Mouse (Mus musculus): ENCODE data around the gene Psd. TPM values are rescaled to one million over a fixed set of nuclear protein-coding genes. Genes with fewer than 3 reads are reported as not detected.
A peak's percentile ranks its signal among the peaks of the same experiment; 100 is the strongest.

The Psd gene
- total RNA-seq, 2 experiments from 2014 or later = not detected

GRCm38 (mm10) chr19:46344710-46345419 is 17.9 kb upstream of the Psd start:
- ATAC-seq (replicated peaks; ENCODE audit: low FRiP score, poor library complexity, severe bottlenecking) = no peak

DNA sequence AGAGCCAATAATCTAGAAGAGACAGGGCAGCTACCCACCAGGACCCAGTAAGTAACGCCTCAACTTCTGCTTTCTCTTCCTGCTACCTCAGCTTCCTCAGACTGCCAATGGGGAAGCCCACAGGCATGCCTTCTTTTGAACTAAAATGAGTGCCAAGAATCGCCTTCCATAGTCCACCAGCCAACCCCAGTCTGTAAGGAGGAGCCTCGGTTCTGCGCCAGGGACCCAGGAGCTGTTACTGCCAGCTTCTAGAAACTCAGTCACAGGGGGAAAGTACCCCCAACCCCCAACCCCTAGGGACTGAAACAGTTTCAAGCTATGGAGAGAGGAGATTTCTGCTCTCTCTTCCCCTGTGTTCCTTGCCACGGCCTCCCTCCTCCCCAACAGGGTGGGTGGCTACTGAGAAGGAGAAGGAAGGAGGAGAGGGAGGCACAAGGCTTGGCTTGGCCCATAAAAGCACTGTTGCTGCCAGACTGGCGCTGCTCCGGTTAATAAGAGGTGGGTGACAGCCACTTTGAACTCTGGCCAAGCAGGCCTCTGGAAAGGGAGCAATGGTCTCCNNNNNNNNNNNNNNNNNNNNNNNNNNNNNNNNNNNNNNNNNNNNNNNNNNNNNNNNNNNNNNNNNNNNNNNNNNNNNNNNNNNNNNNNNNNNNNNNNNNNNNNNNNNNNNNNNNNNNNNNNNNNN is 12.5 kb upstream of the Psd start:
- ATAC-seq (replicated peaks; ENCODE audit: low FRiP score, poor library complexity, severe bottlenecking) = no peak

DNA sequence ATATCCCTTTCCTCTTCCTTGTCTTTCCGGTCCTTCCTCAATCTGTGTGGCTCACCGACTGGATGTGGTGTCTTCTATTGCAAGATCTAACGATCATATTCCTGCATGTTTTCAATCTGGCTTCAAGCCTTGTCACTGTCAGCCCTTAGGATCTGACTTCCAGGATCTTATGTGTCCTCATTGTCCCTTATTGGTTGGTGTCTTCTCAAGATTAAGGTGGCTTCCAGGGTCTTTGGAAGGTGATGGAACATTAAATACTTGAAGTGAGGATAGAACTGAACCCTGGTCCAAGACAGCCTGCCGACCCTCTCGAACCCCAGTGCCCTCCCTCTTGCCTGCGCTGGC is 12.0 kb upstream of the Psd start:
- peak; percentile 22 for ATAC-seq (replicated peaks; ENCODE audit: low FRiP score, poor library complexity, severe bottlenecking)

DNA sequence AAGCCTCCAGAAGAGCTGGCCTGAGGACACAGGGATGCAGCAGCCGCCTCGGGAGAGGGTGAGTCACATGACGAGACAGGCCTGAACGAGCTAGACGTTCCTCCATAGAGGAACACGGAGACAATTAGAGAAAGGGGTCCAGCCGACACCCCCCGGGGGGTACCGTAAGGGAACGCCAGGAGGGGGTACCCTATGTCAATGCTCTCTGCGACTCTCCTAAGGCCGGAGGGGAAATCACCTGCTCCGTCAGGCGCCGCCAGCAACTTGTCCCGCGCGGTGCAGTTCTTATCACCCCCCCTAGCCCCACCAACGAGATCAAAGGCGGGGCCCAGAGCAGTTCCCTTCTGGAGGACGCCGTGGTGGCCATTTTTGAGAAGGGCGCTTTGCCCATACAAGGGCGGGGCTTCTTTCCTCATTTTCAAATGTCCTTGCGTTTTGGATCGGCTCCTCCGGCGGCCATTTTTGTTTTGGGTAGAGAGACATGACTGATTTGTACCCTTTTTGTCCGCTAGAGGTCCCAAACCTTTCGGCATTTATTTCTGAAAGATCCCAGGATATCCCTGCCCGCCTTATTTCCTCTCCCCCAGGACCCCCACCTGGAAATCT is 11.5 kb upstream of the Psd start, which contains the start of gene Cuedc2:
Cuedc2 (minus strand) TSS at position 372 of the 606 bp plus-strand sequence.
- peak; percentile 92 for ATAC-seq (replicated peaks; ENCODE audit: low FRiP score, poor library complexity, severe bottlenecking)

DNA sequence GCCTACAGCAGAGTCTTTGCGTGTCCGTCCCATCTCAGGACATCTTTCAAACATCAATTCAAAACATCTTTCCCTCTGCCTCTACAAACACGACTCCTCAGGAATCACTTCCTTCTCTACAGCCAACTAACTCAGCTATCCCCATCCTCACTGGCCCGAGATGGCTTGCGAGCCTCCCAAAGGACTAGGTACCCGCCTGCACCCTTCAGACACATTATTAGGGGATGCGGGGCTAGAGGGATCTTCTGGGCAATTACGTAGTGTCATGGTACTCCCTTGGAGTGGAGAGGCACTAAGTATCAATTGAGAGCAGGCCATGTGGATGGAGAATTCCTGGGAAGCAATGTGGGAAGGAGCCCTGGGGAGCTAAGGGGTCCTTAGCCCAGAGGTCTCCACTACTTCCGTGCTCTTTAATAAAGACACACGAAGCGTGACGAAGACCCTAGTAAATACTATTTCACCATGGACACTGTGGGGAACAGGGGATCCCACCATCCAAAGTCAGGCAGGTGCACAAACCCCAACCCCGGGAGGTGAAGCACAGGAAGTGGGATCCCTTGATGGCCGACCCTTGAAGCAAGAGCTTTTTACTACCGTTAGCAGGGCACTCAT is 10.9 kb upstream of the Psd start:
- ATAC-seq (replicated peaks; ENCODE audit: low FRiP score, poor library complexity, severe bottlenecking) = peak; percentile 12; the same call in 1 of the 2 replicates

GRCm38 (mm10) chr19:46333906-46334305 is 7.0 kb upstream of the Psd start:
- ATAC-seq (replicated peaks; ENCODE audit: low FRiP score, poor library complexity, severe bottlenecking) = no peak

DNA sequence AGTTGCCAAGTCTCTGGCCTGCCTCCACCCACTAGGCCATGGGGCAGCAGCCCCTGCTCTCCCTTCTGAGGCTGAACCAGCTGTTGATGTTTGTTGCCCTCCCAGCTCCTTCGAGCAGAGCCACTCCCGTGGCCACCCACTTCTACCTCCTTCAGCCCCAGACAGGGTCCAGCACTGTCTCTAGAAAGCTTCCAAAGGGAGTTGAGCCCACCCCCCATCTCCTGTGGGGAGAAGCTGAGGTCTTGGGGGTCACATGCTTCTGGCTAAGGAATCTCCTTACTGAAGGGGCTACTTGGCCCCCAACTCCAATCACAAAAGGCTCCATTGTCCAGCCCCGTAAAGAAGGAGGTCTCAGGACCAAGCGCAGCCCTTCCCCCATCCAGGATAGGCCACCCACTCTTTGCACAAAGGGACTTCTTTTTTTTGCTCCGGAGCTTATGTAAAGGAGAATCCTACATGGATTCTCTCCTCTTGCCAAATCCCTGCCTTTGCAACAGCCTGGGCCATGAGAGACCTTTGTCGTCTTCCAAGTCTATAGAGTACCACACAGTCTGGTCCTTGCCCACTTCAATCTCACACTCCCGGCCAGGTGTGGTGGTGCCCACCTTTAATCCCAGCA is 5.9 kb upstream of the Psd start:
- ATAC-seq (replicated peaks; ENCODE audit: low FRiP score, poor library complexity, severe bottlenecking) = no peak

DNA sequence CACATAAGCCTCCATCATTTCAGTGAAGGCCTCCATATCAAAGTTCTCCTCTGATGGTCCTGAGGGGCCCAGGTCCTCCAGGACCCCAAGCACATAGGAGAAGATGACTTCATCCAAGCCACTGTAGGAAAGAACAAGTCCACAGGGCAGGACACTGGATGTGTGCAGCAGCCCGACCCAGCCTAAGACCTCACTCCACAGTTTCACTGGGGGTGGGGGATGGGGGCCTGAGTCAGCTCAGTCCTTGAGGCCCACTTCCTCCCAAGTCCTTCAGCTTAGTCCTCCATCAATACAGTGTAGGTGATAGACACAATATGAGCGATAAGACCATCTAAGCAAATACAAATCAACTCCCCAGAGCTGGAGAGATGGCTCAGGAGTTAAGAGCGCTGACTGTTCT is 5.0 kb upstream of the Psd start:
- ATAC-seq (replicated peaks; ENCODE audit: low FRiP score, poor library complexity, severe bottlenecking) = no peak

DNA sequence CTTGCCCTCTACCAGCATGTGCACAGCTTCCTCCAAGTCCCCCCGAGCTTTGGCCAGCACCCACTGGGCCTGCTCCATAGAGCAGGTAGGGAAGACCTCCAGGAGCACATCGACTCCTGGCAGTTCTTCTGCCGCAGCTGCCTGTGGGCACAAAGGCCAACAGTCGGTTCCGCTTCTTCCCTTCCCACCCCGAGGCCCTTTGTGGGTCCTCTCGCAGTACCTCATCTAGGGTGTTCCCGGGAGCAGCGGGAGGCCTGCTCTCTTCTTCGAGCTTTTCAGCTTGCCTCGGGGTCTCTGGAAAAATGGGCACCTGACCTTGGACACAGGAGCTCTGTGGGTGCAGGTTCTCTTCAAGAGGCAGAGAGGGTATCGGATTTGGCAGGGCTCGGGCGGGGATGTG is 4.4 kb upstream of the Psd start:
- no peak for ATAC-seq (replicated peaks; ENCODE audit: low FRiP score, poor library complexity, severe bottlenecking)

GRCm38 (mm10) chr19:46330696-46331095 is 3.7 kb upstream of the Psd start:
- no peak for ATAC-seq (replicated peaks; ENCODE audit: low FRiP score, poor library complexity, severe bottlenecking)

- ATAC-seq (replicated peaks; ENCODE audit: low FRiP score, poor library complexity, severe bottlenecking) = peak; percentile 78
These were observed 3.0 kb upstream of the Psd start for GRCm38 (mm10) chr19:46329951-46330350.

GRCm38 (mm10) chr19:46329031-46329641 is 2.2 kb upstream of the Psd start:
- no peak for ATAC-seq (replicated peaks; ENCODE audit: low FRiP score, poor library complexity, severe bottlenecking)

- peak; percentile 86 for ATAC-seq (replicated peaks; ENCODE audit: low FRiP score, poor library complexity, severe bottlenecking)
These were observed 1.4 kb upstream of the Psd start, which contains the start of gene Fbxl15 for GRCm38 (mm10) chr19:46328081-46329030. Fbxl15 (plus strand) TSS chr19:46328184.

DNA sequence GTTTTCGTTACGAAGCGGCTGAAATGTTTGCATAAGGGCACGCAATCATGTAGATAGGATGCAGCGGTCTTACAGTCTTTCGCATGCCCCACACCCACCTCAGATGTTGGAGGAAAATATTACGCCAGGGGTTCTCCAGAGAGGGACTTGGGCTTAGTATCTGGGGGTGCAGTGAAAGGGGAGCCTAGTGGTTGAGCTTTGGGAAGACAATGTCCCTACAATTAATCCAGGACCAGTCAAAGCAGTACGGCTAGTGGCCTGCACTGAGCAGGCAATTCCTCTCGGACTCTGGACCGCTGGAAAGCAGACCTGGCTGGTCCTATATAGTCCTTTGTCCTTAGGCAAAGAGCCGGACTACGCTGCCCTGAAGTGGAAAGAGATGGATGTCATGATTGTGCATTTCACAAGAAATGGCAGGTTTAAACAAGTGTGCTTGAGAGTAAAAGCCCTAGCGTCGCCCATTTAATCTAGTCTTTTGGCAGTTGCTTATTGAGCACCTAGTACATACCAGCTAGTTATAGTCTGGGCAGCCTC is 642 bp upstream of the Psd start:
- no peak for ATAC-seq (replicated peaks; ENCODE audit: low FRiP score, poor library complexity, severe bottlenecking)

- no peak for ATAC-seq (replicated peaks; ENCODE audit: low FRiP score, poor library complexity, severe bottlenecking)
These were observed 769 bp downstream of the Psd start for GRCm38 (mm10) chr19:46326019-46326755.

- no peak for ATAC-seq (replicated peaks; ENCODE audit: low FRiP score, poor library complexity, severe bottlenecking)
These were observed 2.0 kb downstream of the Psd start for GRCm38 (mm10) chr19:46324918-46325317.

- no peak for ATAC-seq (replicated peaks; ENCODE audit: low FRiP score, poor library complexity, severe bottlenecking)
These were observed 2.6 kb downstream of the Psd start for GRCm38 (mm10) chr19:46324366-46324765.

GRCm38 (mm10) chr19:46323716-46324115 is 3.2 kb downstream of the Psd start:
- no peak for ATAC-seq (replicated peaks; ENCODE audit: low FRiP score, poor library complexity, severe bottlenecking)
